Mouse (Mus musculus) spleen, postnatal 14 days (tissue): ENCODE measurements around the gene Hint2.

ENCODE experiments used
- DNase-seq, 2 experiments: peaks; one replicate each; pipeline ENCODE4 v3.0.0; 2021 to 2022; ENCODE audit warnings: low spot score in 2 of 2

The Hint2 gene

GRCm38 (mm10) chr4:43655656-43656338 lies 469 bp downstream of the Hint2 start:
- no peak for DNase-seq

- DNase-seq: no peak
Measured at GRCm38 (mm10) chr4:43653161-43654015, 2.9 kb downstream of the Hint2 start, which contains the start of gene Spag8. Gene Spag8, minus strand, starts transcription at chr4:43653594.

DNA sequence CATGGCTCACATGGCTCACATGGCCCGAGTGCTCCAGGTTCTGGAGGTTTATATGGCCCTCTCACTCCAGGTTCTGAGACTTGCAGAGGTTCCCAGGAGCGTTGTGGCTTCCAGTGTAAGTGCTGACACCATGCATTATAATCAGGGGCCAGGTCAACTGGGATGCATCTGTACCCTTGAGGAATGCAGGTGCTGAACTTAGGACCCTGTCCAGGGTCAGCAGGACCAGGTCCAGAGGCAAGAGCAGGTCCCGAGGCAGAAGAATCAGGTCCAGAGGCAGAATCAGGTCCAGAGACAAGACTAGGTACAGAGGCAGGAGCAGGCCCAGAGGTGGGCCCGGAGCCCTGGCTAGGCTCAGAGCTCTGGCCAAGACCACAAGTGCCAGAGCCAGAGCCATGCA lies 3.5 kb downstream of the Hint2 start:
- DNase-seq: no peak

- DNase-seq: no peak
Measured at GRCm38 (mm10) chr4:43649783-43650182, 6.5 kb downstream of the Hint2 start.

GRCm38 (mm10) chr4:43640491-43640890 lies 15.8 kb downstream of the Hint2 start:
- DNase-seq: peak in 1 of 2 experiments; percentile 1

DNA sequence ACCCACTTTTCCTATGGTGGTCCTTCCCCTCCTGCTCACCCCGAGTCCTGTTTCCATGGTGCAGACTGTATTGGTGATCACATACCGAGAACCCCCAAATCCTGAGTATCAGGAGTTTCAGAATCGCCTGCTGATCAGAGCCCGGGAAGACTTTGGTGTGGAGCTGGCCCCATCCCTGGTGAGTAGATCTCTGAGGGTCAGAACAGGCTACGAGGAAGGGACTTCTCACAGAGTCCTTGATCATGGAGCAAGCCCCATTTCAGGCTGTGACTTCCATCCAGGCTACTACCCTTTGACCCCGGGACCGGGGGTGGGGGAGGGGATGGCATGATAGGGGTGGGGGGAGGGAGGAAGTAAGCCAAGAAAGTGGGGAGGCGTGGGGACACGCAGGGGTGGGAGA lies 16.2 kb downstream of the Hint2 start:
- peak in 1 of 2 experiments; percentile 1 for DNase-seq

DNA sequence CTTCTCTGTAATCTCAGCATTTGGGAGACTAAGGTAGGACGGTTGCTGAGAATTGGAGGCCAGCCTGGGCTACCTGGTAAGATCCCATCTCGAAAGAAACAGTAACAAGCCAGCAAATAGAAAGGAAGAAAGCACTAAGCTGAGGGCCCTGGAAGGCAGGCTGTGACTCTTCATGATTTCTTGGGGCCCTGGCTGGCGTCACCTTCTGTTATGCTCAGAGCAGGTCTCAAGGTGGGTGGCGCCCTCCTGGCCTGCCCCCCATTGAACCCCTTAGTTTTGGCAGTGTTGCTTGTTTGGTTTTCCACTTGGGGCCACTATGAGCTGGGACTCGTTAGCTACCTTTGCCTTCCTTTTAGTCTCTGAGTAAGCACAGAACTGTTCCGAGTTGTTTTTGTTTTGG lies 19.5 kb downstream of the Hint2 start:
- DNase-seq: peak in 1 of 2 experiments; percentile 1

DNA sequence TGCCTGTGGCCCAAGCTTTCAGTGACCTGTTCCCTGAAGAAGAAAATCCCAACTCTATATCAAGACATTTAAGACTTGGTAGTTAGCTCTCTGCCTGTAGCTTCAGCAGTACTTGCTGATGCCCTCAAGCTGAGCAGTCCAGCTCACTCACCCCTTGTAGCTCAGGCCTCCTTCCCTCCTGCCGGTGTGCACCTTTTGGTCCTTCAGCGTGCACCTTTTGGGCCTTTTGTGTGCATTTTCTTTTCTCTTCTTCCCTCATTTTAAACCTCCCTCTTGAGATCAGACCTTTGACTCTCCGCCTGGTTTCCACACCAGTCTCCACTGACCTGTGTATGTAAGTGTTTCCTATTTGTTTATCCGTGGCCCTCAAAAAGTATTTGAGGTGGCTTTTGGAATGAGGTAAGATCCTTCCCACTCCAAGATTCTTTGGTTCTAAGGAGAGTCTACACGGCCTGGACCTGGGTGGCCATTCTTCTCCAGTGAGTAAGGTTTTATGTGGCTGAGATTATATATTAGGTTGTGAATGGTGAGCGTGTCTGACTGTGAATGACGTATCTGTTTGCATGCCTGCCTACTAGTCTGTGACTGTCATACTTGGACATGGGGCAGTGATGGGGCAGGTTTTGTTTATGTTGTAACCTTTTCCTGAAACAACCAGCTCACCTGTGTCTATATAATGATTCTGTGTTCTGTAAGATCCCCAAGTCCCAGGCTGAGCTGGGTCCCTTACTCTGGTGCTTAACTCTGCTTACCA lies 21.5 kb downstream of the Hint2 start:
- no peak for DNase-seq

- no peak for DNase-seq
Measured at GRCm38 (mm10) chr4:43633736-43634135, 22.5 kb downstream of the Hint2 start.

DNA sequence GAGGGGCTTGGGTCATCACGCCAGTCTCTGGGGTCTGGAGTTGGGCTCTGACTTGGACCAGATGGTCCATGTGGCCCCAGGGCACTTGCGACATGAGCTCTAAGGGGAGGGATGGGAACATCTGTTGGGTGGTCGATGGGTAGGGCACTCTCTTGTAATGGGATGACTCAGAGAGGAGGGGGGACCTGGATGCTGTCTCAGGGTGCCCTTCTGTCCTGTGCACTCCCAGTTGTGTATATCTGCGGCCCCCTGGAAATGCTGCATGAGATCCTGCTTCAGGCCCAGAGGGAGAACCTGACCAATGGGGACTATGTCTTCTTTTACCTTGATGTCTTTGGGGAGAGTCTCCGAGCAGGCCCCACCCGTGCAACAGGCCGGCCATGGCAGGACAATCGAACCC lies 23.0 kb downstream of the Hint2 start:
- no peak for DNase-seq

- no peak for DNase-seq
Measured at GRCm38 (mm10) chr4:43631956-43632920, 24.0 kb downstream of the Hint2 start.

DNA sequence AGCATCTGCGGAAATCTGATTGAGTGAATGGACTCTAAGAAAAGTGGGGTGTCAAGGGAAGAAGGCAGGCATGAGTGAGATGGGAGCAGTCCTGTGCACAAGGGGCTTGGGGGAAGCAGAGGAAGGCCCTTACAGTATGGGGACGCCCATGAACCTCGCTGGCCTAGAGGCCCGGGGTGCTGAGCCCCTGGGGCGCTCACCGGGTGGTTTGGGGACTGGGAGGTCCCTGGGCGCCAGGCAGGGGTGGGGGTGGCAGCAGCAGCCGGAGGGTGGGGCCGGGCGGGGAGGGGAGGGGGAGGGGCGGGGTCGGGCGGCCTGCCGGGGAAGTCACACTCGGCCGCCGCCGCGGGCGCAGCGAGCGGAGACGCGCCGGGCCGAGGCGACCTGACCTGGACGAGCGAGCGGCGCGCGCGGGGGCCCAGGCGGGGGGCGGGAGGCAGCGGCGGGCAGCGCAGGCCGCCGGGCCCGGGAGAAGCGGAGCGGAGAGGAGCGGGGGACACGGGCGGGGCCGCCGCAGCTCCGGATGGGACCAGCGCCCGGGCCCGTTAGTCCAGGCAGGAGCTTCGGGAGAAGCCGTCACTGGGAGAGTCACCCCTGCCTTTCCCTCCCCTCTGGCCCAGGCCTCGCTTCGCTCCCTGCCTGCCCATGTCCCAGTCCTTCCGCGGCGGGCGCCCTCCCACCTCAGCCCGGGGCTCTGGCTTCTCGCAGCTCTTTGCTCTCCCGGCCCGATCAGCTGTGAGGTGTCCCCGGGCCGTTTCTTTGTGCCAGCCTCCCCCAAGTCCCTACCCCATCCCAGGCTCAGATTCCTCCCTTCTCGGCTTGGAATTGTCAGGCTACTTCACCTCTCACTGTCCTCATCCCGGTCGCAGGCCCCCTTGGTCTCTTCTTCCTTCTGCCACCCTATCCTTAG lies 25.0 kb downstream of the Hint2 start, which contains the start of gene Npr2:
TSS of gene Npr2 (plus strand) at position 890 of the 910 bp plus-strand sequence.
- DNase-seq: no peak

- DNase-seq: no peak
Measured at GRCm38 (mm10) chr4:43630671-43631045, 25.6 kb downstream of the Hint2 start.

DNA sequence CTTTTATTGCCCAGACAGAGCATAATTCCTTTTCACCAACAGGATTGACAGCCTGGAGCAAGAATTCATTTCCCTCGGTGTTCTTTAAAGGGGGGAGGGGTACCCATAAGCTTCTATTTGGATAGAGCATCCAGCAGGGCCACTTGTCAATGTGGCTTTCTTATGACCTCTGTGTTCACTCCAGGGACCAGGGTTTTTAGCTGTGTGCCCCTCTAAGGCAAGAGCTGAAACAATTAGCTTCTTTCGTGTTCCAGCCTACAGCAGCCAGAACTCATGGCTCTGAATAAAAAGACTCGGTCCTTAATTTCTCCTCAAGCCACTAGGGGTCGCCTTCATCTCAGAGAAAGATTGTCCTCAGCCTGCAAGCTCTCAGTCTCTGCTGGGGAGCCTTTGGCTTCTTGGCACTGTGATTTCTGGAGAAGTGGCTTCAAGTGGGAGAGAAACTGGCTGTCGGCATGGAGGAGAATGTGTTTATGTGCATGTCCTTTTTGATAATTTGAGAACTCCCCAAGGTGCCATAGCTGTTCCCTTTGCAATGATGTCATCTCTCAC lies 26.2 kb downstream of the Hint2 start:
- peak; percentile 27 to 62 for DNase-seq

DNA sequence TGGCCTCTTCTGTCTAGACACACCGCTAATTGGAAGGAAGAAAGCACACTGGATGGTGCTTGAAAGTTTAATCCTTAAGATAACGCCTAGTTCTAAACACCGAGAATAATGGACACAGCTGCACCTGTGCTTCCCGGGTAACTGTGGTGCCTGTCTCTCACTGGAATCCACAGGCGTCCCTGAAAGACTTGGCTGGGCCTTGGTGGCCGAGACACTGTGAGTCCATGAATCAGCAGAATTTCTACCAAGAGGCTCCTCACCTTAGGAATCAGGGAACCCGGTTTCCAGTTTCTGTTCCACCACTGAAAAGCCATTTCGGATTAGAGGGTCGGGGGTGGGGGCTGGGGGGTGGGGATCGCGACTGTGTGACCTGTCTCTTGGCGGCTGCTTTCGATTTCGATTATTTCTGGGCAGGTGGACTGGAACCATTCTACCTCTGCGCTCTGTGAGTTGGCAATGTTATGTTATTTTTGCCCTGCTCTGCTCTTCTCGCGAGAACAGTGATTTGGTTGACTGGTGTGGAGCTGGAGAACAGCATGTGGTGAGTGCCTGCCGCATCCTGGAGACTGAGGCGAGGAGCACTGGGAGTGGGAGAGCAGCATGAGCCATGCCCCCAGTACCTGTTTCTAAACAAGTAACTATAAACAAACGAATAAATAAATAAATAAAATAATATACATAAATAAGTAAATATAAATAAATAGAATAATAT lies 27.0 kb downstream of the Hint2 start:
- DNase-seq: no peak

DNA sequence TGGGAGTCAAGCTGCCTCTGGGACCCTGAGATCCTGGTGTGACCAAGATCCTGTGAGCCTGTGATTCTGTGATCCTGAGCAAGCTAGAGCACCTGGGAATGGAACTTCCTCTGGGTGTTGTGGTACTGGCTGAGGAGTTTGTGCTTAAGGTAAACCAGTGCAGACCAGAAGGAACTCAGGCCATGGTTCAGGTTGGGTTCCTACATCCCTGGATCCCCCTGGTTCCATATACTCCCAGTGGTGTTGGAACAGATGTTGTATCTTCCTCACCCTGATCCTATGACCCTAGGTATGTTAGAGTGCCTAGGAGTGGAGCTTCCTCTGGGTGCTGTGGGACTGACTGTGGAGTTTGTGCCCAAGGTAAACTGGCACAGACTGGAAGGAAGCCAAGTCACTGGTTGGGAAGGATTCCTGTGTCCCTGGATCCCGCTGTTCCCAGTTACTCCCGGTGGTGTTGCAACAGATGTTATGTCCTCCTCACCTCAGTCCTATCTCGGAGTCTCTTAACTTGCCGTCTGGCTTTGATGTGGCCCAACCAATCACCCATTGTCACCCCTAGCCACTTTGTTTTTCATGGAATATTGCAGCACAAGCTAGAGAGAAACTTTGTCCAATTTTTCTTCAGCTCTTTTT lies 36.0 kb downstream of the Hint2 start:
- no peak for DNase-seq

DNA sequence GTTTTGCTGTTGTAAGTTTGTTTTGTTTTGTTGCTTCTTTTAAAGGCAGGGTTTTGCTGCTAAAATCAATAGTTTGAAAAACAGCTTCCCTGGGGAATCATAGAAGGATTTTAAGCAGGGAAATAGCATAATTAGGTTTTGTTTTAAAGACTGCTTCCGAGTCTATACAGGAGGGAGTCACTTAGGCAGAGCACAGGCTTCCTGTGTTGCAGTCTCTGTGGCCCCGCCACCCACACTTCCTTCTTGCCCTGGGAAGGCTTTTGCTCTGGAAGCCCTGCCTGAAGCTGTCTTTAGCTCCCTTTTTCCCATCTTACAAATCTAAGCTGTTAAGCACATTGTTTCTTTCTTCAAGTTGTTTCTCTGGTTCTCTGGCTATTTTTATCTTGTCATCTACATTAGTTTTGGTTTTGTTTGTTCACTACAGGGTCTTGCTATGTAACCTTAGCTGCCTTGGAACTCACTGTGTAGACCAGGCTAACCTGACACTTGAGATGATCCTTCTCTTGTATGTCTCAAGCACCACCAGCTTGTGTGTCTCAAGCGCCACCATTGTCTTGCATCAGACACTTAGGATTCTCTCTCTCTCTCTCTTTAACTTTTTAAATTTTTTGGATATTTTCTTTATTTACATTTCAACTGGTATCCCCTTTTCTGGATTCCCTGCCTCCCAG lies 43.1 kb downstream of the Hint2 start:
- no peak for DNase-seq

GRCm38 (mm10) chr4:43612534-43612933 lies 43.7 kb downstream of the Hint2 start:
- DNase-seq: no peak
